Mouse (Mus musculus): ENCODE data around the gene Tenm2.

The Tenm2 gene

GRCm38 (mm10) chr11:36073074-36073818, 1162.5 kb downstream of the Tenm2 start:
- POLR2A ChIA-PET = no interaction called here
- CTCF ChIA-PET = interaction anchor here in 1 of 4 experiments (1.2 kb wide), 1 partner anchor 17 kb away, joined by 3 read pairs; no protein-coding TSS in a partner anchor

GRCm38 (mm10) chr11:36072646-36073045, 1163.1 kb downstream of the Tenm2 start:
- ChIA-PET CTCF (interaction anchor here in 2 of 4 experiments (0.6 to 1.2 kb wide), 2 partner anchors 17 to 149 kb away, joined by 3 read pairs; no protein-coding TSS in a partner anchor), POLR2A (interaction anchor here in 1 of 4 experiments (0.6 kb wide), 1 partner anchor 35 kb away, joined by 3 read pairs; no protein-coding TSS in a partner anchor)

- ChIA-PET POLR2A (interaction anchor here in 1 of 4 experiments (0.6 kb wide), 1 partner anchor 35 kb away, joined by 3 read pairs; no protein-coding TSS in a partner anchor), CTCF (interaction anchor here in 2 of 4 experiments (0.6 to 1.3 kb wide), 3 partner anchors 18 to 150 kb away, joined by 3 to 4 read pairs (median 3); no protein-coding TSS in a partner anchor)
Measured at GRCm38 (mm10) chr11:36072038-36072437, 1163.7 kb downstream of the Tenm2 start.

GRCm38 (mm10) chr11:36059325-36059843, 1176.4 kb downstream of the Tenm2 start:
- ChIA-PET POLR2A (no interaction called here), CTCF (interaction anchor here in 2 of 4 experiments (0.6 to 2.2 kb wide), 2 partner anchors 13 to 15 kb away, joined by 3 to 6 read pairs; no protein-coding TSS in a partner anchor)

- ChIA-PET POLR2A (interaction anchor here in 1 of 4 experiments (0.6 kb wide), 1 partner anchor 40 kb away, joined by 4 read pairs; no protein-coding TSS in a partner anchor), CTCF (interaction anchor here in 2 of 4 experiments (0.6 to 1.1 kb wide), 2 partner anchors 55 to 74 kb away, joined by 3 to 5 read pairs; no protein-coding TSS in a partner anchor)
Measured at GRCm38 (mm10) chr11:36056525-36056924, 1179.2 kb downstream of the Tenm2 start.

- ChIA-PET POLR2A (interaction anchor here in 1 of 4 experiments (1.2 kb wide), 1 partner anchor 8 kb away, joined by 3 read pairs; no protein-coding TSS in a partner anchor), CTCF (interaction anchor here in 1 of 4 experiments (0.6 kb wide), 1 partner anchor 49 kb away, joined by 6 read pairs; no protein-coding TSS in a partner anchor)
Measured at GRCm38 (mm10) chr11:36054323-36054722, 1181.4 kb downstream of the Tenm2 start.

- ChIA-PET CTCF (no interaction called here), POLR2A (no interaction called here)
Measured at GRCm38 (mm10) chr11:36053457-36053856, 1182.3 kb downstream of the Tenm2 start.

DNA sequence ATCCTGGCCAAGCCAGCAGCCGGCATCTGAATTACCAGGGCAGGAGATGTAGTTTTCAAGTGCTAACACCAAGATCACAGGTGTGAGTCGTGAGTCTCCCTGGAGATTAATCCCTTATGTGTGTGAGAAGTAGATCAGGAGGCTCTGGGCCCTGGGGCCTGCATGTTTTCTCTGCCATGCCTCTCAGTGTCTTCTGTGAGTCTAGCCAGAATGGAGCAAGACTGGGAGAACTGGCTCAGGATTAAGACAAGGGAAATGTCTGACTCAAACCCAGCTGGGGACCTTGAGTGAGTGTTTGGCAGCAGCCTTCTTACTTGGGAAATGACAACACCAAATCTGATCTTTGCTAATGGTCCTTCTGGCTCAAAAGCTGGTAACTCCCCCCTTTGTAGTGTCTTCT, 1183.2 kb downstream of the Tenm2 start:
- POLR2A ChIA-PET = no interaction called here

GRCm38 (mm10) chr11:36052091-36052490, 1183.7 kb downstream of the Tenm2 start:
- ChIA-PET CTCF (interaction anchor here in 2 of 4 experiments (0.5 to 0.6 kb wide), 2 partner anchors 51 to 441 kb away, joined by 3 read pairs; no protein-coding TSS in a partner anchor), POLR2A (no interaction called here)

More for the DNA sequence above, 1183.2 kb downstream of the Tenm2 start:
- CTCF ChIA-PET = no interaction called here

DNA sequence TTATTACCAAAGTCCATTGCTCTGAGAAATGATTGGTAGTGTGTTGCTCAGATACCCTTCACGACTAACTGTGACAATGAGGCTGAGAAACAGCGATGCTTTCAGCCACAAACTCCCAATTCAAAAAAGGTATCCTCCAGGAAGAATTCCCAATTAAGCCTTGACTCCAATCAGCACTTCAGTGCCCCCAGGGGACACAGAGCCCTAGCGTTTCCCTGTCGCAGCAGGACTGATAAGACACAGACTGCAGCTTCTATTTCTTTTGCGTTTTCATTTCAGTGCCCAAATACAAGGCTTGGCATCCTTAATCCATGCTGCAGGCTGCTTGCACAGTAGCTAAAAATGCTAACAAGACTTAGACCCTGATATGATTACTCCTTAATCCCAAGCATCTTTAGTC, 1186.2 kb downstream of the Tenm2 start:
- CTCF ChIA-PET = no interaction called here
- POLR2A ChIA-PET = interaction anchor here in 2 of 4 experiments (0.6 to 0.7 kb wide), 2 partner anchors 95 to 409 kb away, joined by 3 read pairs; no protein-coding TSS in a partner anchor

DNA sequence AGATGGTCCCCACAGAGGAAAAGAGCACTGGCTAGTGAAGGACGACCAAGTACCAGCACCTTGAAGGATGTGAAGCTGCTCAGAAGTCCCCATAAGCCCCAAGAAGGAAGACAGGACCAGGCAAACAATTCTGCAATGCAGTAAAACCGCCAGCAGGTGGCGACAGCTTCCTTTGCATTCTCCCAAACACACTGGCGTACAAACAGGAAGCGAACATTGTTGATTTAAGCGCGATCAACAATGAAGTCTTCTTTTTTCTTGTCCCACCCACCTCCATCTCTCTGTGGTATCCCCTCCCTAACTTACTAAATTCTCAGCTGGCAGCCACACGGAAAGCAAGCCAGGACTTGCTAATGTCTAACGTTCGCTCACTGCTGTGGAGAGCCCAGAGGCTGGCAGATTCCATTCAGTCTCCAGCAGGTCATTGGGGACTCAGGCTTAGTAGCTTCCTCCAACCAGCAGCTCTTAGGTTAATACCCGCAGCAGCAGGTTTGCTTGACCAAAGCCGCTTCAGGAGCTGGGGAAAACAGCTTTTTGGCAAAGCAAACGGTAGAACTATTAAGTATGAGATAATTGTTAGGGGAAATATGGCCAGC, 1190.0 kb downstream of the Tenm2 start:
- CTCF ChIA-PET = interaction anchor here (0.6 to 1.9 kb wide), 32 partner anchors 12 to 927 kb away, joined by 3 to 18 read pairs (median 3); no protein-coding TSS in a partner anchor
- POLR2A ChIA-PET = interaction anchor here in 2 of 4 experiments (0.6 to 0.8 kb wide), 4 partner anchors 9 to 1190 kb away, joined by 3 to 6 read pairs (median 3); no protein-coding TSS in a partner anchor

DNA sequence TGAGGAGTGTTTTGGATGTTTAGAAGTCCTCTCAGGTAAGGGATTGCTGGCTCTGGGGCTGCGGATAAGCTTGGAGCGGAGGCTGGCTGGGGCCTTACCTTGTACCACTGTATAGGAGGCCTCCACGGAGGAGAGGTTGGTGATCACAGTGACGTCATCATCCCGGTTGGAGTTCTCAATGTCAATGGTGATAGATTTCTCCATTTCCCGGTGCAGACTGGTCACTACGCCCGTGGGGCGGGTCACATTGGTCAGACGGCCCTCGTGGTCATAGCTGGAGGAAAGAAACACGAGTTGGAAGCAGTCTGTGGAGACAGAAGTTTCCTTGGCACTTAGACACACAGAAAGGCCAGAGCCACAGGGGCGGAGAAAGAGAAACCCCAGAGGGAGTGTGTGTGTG, 1194.4 kb downstream of the Tenm2 start:
- POLR2A ChIA-PET = interaction anchor here in 1 of 4 experiments (0.7 kb wide), 1 partner anchor 409 kb away, joined by 9 read pairs; no protein-coding TSS in a partner anchor
- CTCF ChIA-PET = no interaction called here

DNA sequence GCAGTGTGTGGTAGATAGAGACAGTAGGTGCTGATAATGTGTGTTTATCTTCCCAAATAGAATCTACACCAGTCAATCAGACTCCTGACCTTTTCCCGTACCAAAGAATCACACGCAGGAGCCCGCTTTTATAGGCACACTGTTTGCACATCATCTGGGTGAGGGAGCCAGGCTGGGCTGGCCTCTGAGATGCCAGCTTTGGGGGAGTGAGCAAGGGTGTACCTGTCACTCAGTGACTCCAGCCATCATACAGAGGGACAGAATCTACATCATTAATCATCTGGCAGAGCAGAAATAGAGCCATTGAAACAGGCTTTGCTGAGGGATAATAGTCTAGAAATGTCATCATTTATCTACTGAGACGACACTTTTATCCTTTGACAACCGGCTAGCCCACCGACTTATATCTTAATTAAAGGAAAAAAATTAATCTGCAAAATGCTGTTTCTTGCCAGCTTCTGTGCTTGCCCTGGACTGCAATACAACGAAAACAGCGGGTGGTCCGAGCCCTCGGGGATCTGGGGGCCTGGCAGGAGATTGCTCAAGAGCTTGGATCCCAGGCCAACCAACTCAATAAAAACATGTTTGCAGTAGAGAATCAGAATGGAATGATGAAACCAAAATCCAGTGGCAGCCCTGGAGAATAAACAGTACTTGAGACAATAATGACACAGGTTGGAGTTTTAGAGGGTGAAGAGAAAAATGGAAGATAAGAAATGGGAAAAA, 1195.1 kb downstream of the Tenm2 start:
- ChIA-PET POLR2A (no interaction called here), CTCF (interaction anchor here in 2 of 4 experiments (0.6 to 0.7 kb wide), 2 partner anchors 38 to 39 kb away, joined by 3 to 7 read pairs; no protein-coding TSS in a partner anchor)

DNA sequence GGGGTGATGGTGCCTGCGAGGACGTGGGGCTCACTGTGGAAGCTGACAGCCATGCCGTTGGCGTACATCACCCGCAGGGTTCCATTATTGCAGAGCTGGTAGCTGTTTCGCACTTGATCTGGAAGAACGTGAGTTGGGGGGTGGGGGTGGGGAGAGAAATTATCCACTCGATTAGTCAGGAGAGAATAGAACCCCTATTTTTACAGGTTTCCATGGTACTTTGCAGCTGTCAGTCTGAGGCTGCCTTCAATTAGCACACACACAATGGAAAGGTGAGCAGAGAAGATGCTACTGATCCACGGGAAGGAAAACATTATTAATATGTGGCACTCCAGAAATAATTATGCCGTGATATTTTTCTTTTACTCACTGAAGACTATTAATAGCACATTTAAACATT, 1195.9 kb downstream of the Tenm2 start:
- CTCF ChIA-PET = interaction anchor here in 1 of 4 experiments (0.6 kb wide), 1 partner anchor 228 kb away, joined by 3 read pairs; no protein-coding TSS in a partner anchor
- POLR2A ChIA-PET = interaction anchor here in 1 of 4 experiments (0.6 kb wide), 2 partner anchors 125 to 166 kb away, joined by 3 read pairs; no protein-coding TSS in a partner anchor

DNA sequence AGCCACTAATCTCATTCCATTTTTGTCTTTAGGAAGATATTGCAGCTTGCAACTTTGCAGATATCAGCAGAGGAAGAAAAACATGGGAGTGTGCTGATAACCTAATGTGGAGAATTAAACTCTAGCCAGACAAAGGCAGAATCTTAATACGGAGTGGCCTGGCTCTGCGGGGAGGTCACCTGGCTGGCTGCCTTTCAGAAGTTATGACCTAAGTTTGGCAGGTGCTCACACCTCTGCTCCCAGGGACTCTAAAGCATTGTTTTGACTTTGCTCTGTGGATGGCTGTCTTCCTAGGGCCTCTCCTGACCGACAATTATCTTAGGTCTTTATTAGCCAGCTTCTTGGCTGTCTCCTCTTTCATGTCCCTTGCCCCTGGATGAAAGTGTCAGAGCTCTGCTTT, 1197.4 kb downstream of the Tenm2 start:
- CTCF ChIA-PET = no interaction called here
- POLR2A ChIA-PET = no interaction called here

DNA sequence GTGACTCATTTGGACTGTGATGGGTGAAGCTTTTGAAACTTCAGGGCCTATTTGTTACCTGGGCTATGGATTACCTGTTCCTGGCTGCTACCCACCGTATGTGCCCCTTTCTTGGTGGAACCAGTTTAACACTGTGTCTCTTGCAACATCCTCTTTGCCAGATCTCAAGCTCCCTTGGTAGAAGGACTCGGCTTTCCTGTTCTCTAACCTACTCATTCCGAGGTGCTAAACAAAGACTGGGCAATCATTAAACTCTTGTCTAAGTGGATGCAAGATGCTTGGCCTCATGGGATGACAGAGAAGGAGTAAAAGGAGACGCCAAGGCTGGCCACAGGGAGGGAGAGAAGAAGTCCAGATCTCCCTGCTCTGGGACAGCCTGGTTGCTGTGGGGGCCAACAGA, 1198.5 kb downstream of the Tenm2 start:
- CTCF ChIA-PET = interaction anchor here in 1 of 4 experiments (0.6 kb wide), 1 partner anchor 318 kb away, joined by 17 read pairs; no protein-coding TSS in a partner anchor
- POLR2A ChIA-PET = no interaction called here

GRCm38 (mm10) chr11:36036061-36036695, 1199.6 kb downstream of the Tenm2 start:
- ChIA-PET POLR2A (no interaction called here), CTCF (no interaction called here)

GRCm38 (mm10) chr11:36031751-36032150, 1204.0 kb downstream of the Tenm2 start:
- CTCF ChIA-PET = interaction anchor here in 2 of 4 experiments (0.6 to 0.7 kb wide), 2 partner anchors 158 to 298 kb away, joined by 3 to 6 read pairs; no protein-coding TSS in a partner anchor
- POLR2A ChIA-PET = interaction anchor here in 1 of 4 experiments (2.0 kb wide), 1 partner anchor 30 kb away, joined by 5 read pairs; no protein-coding TSS in a partner anchor

All from embryonic stem cell, embryonic (primary cell).